Mouse (Mus musculus): Measurements from ENCODE around the gene Pmp22. TPM values are rescaled to one million over a fixed set of nuclear protein-coding genes. Genes with fewer than 3 reads are reported as not detected.

Pmp22 gene
- polyA plus RNA-seq (2017; shearing (Covaris generic)), result 1 to 10 TPM in 1 of 2 experiments, not detected in 1; 1.2 TPM

GRCm38 (mm10) chr11:63128784-63129183 lies at the start of gene Pmp22:
Pmp22 (plus strand) TSS chr11:63128982.

Other genes starting within 250 kb of the Pmp22 start
- 10 to 100 TPM; 35.1 to 42.9 TPM for gene Tvp23b, start 249.5 kb upstream of the Pmp22 start, polyA plus RNA-seq (2017; shearing (Covaris generic))
- gene Cdrt4, start 177.8 kb upstream of the Pmp22 start, polyA plus RNA-seq (2017; shearing (Covaris generic)), result not detected
- gene Tekt3, start 67.3 kb upstream of the Pmp22 start, polyA plus RNA-seq (2017; shearing (Covaris generic)), result not detected